Mouse (Mus musculus) small intestine, adult 2 months (tissue): ENCODE results near the gene Rpl4. TPM values are rescaled to one million over a fixed set of nuclear protein-coding genes. Genes with fewer than 3 reads are reported as not detected.
"Not testable (repeated sequence)": the region's sequence is repeated elsewhere in the genome, so short reads cannot be mapped to it uniquely, and the experiment has no call there.

Experiments used
- H3K27ac ChIP-seq: fragments of 200-500 bp; 2 replicates; pipeline ENCODE4 v1.5.1; 2012; ENCODE audit warnings: low read depth, low read length, control low read depth, inconsistent platforms; ENCODE audit not compliant: insufficient read depth
- H3K27me3 ChIP-seq: fragments of 200-500 bp; 2 replicates; pipeline ENCODE4 v1.6.1; 2012; ENCODE audit warnings: mild to moderate bottlenecking, moderate library complexity, low read length, inconsistent platforms; ENCODE audit not compliant: control insufficient read depth, insufficient read depth
- H3K36me3 ChIP-seq: fragments of 200-500 bp; 2 replicates; pipeline ENCODE4 v1.6.1; 2012; ENCODE audit warnings: mild to moderate bottlenecking, low read length, control low read depth, inconsistent platforms; ENCODE audit not compliant: control insufficient read depth, insufficient read depth
- H3K4me1 ChIP-seq: fragments of 200-500 bp; 2 replicates; pipeline ENCODE4 v1.6.1; 2012; ENCODE audit warnings: low read length, inconsistent platforms, mixed read lengths; ENCODE audit not compliant: control insufficient read depth, insufficient read depth, insufficient read length
- H3K4me3 ChIP-seq: fragments of 200-500 bp; 2 replicates; pipeline ENCODE4 v1.5.1; 2012; ENCODE audit warnings: low read depth, mild to moderate bottlenecking, control low read depth, inconsistent platforms, low read length, moderate library complexity
- CTCF ChIP-seq: fragments of 200-500 bp; IDR thresholded peaks from 2 replicates; pipeline ENCODE4 v1.5.1; 2012; ENCODE audit warnings: low read depth, mild to moderate bottlenecking, control low read depth, inconsistent platforms, low read length, moderate library complexity, mixed read lengths; ENCODE audit not compliant: insufficient replicate concordance, insufficient read length; ENCODE audit errors: extremely low read depth
- POLR2A ChIP-seq: fragments of 200-500 bp; IDR thresholded peaks from 2 replicates; pipeline ENCODE4 v1.6.1; 2012; ENCODE audit warnings: low read depth, mild to moderate bottlenecking, control low read depth, inconsistent platforms, low read length, moderate library complexity
- WGBS: fragments of 180-500 bp; shearing (Covaris S2); methylation state at CpG from one replicate; pipeline ENCODE4 v1.1.7; 2018; 5-methylcytosine and 5-hydroxymethylcytosine counted together
- polyA plus RNA-seq: library from polyadenylated mRNA; depleted of rRNA; stranded (reverse); fragments of >200 nt; gene quantifications from 2 replicates; pipeline ENCODE4 v1.2.3, GENCODE M21; 2012

Gene Rpl4
- polyA plus RNA-seq, 1 experiment: 189 TPM

DNA sequence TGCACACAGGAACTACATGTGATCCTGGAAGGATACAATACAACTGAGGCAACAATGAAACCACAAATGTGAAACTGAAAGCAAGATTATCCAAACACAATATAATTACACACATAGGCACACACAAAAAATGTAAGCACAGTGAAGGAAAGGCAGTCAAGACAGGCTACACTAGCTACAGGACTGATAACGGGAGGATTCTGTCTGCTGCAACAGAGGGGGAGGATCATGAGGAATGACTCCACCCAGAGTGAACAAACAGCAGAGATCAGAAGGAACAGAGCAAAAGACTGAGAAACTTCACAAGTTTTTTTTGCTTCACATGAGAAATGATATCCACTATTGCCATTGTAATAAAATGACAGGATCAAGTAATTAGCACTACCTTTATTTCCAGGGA is 16.5 kb upstream of the Rpl4 start:
- no peaks in the 10 kb centered on the region for H3K27me3 ChIP-seq
- H3K4me1 ChIP-seq: 0 out of 2 replicates have a peak, but pooled peaks cover 2% of the 10 kb centered on the region
- no peak overlapping the region for H3K27ac ChIP-seq
- TF ChIP-seq CTCF (no peak), POLR2A (no peak)
- WGBS: 63% methylated on average over 1 of the region's 1 CpGs
- no peak overlapping the region for H3K4me3 ChIP-seq
- peaks cover 13% of the 10 kb centered on the region for H3K36me3 ChIP-seq

DNA sequence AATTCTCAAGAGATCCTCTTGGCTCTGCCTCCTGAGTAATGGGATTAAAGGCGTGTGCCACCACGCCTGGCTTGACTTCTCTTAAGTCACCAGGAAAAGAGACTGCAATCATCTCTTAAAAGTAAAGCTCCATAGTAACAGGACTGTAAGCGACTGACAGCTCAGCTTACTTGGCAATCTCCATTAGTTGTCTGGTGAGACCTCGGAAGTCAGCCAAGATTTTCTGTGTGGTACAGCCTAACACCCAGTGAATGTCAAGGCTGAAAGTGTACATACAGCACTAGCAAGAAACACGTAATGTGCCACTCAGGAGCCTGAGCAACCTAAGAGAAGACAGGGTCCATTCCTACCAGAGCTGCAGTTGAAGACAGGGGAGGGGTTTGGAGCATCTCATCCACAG is 12.7 kb upstream of the Rpl4 start:
- 93% methylated on average over 5 of the region's 5 CpGs for WGBS
- Histone ChIP-seq H3K4me3 (no peak overlapping the region), H3K27me3 (no peaks in the 10 kb centered on the region), H3K4me1 (0 out of 2 replicates have a peak, but pooled peaks cover 2% of the 10 kb centered on the region), H3K27ac (no peak overlapping the region), H3K36me3 (peaks cover 12% of the 10 kb centered on the region)
- TF ChIP-seq CTCF: no peak
- TF ChIP-seq POLR2A: no peak

DNA sequence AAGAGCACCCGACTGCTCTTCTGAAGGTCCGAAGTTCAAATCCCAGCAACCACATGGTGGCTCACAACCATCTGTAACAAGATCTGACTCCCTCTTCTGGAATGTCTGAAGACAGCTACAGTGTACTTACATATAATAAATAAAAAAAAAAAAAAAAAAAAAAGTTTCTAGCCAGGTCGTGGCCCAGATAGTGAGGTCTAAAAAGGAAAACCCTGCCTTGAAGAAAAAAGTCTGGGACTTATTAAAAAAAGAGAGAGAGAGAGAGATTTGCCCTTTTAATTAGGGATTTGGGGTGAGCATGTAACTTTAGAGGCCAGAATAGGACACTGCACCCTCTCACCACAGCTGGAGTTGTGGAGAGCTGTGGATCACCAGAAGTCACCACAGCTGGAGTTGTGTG is 3.2 kb upstream of the Rpl4 start:
- not testable (repeated sequence) for H3K36me3 ChIP-seq, H3K4me1 ChIP-seq
- 65% methylated on average over 3 of the region's 3 CpGs for WGBS

DNA sequence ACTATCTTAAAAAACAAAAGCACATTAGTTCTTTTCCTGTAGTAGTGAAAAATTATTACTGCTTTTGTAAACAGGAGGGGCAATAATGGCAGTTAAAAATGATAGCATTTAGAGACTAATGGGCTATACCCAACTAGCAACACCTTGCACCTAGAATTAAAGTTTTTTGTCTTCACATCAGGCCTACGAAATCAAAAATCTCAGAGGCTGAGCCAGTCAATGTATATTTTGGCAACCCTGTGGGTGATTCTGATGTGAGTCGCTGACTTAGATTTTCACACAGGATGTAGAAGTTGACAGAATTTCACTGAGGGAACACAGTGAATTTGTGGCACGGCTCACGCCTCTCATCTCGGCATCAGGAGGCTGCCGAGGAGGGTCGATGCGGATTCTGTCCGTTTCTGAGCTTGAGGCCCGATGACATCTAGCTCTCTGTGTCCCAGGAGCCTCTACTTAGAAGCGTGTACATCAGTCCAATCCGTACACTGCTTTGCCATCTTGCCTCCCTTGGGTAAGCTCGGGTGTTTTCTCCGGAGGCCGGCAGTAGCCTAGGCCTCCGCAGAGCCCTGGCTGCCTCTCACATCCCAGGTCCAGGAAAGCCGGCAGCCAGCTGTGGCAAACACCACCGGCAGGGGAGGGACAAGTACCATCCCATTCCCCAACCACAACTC is 895 bp upstream of the Rpl4 start:
- Histone ChIP-seq H3K4me1 (peaks cover 3% of the 10 kb centered on the region; the same call in 1 of the 2 replicates), H3K4me3 (peak overlapping the region; percentile 92), H3K36me3 (peaks cover 24% of the 10 kb centered on the region), H3K27ac (peak overlapping the region; percentile 86; the same call in 1 of the 2 replicates), H3K27me3 (no peaks in the 10 kb centered on the region)
- no peak for TF ChIP-seq CTCF
- TF ChIP-seq POLR2A: no peak
- WGBS: 2% methylated on average over 18 of the region's 18 CpGs

More for the DNA sequence above, 3.2 kb upstream of the Rpl4 start:
- not testable (repeated sequence) for H3K27ac ChIP-seq, H3K27me3 ChIP-seq, H3K4me3 ChIP-seq

DNA sequence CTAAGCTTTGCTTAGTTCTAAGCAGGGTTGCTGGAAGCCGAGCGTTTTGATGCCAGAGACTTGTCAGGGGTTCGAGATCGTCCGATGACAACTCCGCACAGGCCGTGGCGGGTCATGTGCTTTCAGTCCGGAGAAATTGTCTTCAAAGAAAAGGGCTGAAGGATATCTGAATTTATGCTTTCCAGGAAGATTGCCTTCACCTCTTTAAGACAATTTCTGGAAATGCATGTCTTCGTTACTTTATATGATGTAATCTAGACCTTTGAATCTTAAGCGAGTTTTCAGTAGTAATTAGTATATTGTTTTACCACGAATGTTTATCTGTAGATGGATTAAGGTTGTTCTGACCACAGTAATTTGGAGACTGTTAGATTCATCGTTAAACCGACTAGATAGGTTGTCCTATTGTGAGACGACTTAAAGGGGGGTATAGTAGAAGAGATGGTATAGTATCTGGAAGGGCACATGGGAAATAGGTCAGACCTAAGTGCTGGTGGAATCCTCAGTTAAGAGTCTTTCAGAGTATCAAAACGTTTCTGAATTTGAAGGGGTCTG is 568 bp downstream of the Rpl4 start:
- Histone ChIP-seq H3K36me3 (peaks cover 36% of the 10 kb centered on the region), H3K27ac (peak overlapping the region; percentile 50; the same call in 1 of the 2 replicates), H3K4me3 (peak overlapping the region; percentile 91), H3K4me1 (peaks cover 3% of the 10 kb centered on the region; the same call in 1 of the 2 replicates), H3K27me3 (no peaks in the 10 kb centered on the region)
- TF ChIP-seq POLR2A (no peak), CTCF (no peak)
- WGBS: under 1% methylated on average over 16 of the region's 16 CpGs

DNA sequence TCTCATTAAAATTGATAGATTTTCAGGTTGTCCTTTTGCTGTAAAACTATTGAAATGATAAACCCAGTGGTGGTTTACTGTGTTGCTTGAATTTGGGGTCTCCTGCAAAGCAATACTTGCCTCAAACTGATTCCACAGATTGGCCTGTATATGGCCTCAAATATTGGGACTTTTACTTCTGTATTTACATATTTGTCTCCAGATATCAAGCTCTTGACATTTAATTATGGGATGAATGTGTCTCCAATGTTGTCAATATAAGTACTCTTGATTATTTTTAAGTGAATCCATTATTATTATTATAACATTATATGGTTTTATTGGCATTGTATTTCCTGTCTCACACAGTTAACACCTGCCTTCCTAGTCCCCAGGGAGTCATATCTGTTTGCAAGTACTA is 1.2 kb downstream of the Rpl4 start:
- TF ChIP-seq CTCF (no peak), POLR2A (no peak)
- H3K27ac ChIP-seq: no peak overlapping the region
- peaks cover 36% of the 10 kb centered on the region for H3K36me3 ChIP-seq
- no peak overlapping the region for H3K4me3 ChIP-seq
- H3K27me3 ChIP-seq: no peaks in the 10 kb centered on the region
- peaks cover 3% of the 10 kb centered on the region; the same call in 1 of the 2 replicates for H3K4me1 ChIP-seq

DNA sequence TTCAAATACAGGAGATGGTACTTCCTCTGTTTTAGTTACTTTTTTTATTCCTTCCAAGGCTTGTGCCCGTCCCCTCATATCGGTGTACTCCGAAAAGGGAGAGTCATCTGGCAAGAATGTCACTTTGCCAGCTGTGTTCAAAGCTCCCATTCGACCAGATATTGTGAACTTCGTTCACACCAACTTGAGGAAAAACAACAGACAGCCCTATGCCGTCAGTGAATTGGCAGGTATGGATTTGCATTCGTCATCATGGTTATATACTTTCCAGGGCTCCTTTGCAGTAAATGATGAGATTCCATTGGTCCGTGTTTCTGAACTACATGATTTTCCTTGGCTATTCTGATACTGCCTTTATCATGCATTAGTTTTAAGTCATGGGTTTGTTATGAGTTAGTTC is 1.6 kb downstream of the Rpl4 start:
- H3K4me1 ChIP-seq: peaks cover 3% of the 10 kb centered on the region; the same call in 1 of the 2 replicates
- peaks cover 36% of the 10 kb centered on the region for H3K36me3 ChIP-seq
- H3K4me3 ChIP-seq: no peak overlapping the region
- TF ChIP-seq CTCF (no peak), POLR2A (no peak)
- WGBS: 21% methylated on average over 8 of the region's 8 CpGs
- H3K27ac ChIP-seq: no peak overlapping the region
- H3K27me3 ChIP-seq: no peaks in the 10 kb centered on the region

DNA sequence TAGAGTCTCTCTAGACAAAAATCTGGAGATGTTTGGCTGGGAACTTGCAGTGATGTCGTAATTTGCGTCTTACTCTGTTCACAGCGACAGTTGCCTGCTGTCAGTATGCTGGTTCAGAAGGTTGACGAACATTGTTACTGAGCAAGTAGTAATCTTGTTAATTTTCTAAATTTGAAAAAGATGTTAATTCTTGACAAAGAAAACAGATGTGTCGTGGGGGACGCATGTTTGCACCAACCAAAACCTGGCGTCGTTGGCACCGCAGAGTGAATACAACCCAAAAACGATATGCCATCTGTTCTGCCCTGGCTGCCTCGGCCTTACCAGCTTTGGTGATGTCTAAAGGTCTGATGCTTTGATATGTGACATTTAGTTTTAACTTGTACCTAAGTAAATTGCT is 2.2 kb downstream of the Rpl4 start:
- peaks cover 6% of the 10 kb centered on the region; the same call in 1 of the 2 replicates for H3K4me1 ChIP-seq
- H3K27ac ChIP-seq: no peak overlapping the region
- 76% methylated on average over 11 of the region's 11 CpGs for WGBS
- H3K4me3 ChIP-seq: no peak overlapping the region
- no peaks in the 10 kb centered on the region for H3K27me3 ChIP-seq
- peaks cover 36% of the 10 kb centered on the region for H3K36me3 ChIP-seq
- TF ChIP-seq CTCF: no peak
- TF ChIP-seq POLR2A: no peak
